8 mouse cellular contexts compared by ENCODE assay signal in genomic region chr4:155943534-155944249, GRCm38 (mm10). TPM values are rescaled to one million over a fixed set of nuclear protein-coding genes. Genes with fewer than 3 reads are reported as not detected.
DNase-seq lines count a peak whose midpoint lies in the region; ATAC-seq lines count a peak whose summit lies in the region.

TSS of gene Ube2j2 (plus strand) at chr4:155943831.

- peak; percentile 95 for ATAC-seq in megakaryocyte progenitor cell, adult 5-6 weeks (replicated peaks; ENCODE audit: poor library complexity)

- DNase-seq in adipocyte (ENCODE audit: low spot score) = peak; percentile 97
- peak; percentile 96 for DNase-seq in embryo, embryonic 10 days (ENCODE audit: low spot score)
- DNase-seq in gastrocnemius, postnatal 10 days = peak; percentile 93
- peak; percentile 95 for DNase-seq in induced T-regulatory cell, adult 2 months (ENCODE audit: low read depth)
- DNase-seq in left cerebral cortex, adult 9 months (ENCODE audit: low spot score in 2 of 2) = peak; percentile 88 to 98
- DNase-seq in right cerebral cortex, postnatal 14 days = peak; percentile 93
- peak; percentile 98 to 99 for DNase-seq in urinary bladder, postnatal 36 days (ENCODE audit: low spot score in 2 of 2)

RNA-seq across cellular contexts. Expression of gene Ube2j2, which starts in this region (rescaled TPM):
- 10 to 100 TPM; 62.1 to 67.2 TPM for total RNA-seq in gastrocnemius, postnatal 10 days (2021)
- 60.5 and 84.8 TPM in 2 replicates for total RNA-seq in megakaryocyte progenitor cell, adult 5-6 weeks (2015)
- total RNA-seq in megakaryocyte progenitor cell, adult 5-6 weeks (2017) = 97.5 and 98.7 TPM in 2 replicates

Comparison
In these comparisons a context has a peak if more than half of its experiments do, and no peak if none do; other contexts are left out.
1. Peak in every context shown above with its lines: DNase-seq and ATAC-seq.